ENCODE assay signal across 12 mouse cellular contexts in genomic region chr6:51654991-51655390, GRCm38 (mm10).
DNase-seq lines count a peak whose midpoint lies in the region; ATAC-seq and TF ChIP-seq lines count a peak whose summit lies in the region.
"Had no signal": no experiment of that assay in that cellular context is flagged by ENCODE, and none has a peak within 500 bp of the region (broad histone marks: within the 10 kb centered on the region; RNA-seq: fewer than 3 reads in every experiment).

No protein-coding gene starts in this region.

- peaks cover 0 to 2% of the 10 kb centered on the region in 2 experiments; a peak in 2 of 4 replicates for H3K4me1 ChIP-seq in liver, embryonic 14.5 days (replicated peaks; ENCODE audit: control insufficient read depth in 2 of 2, insufficient read depth in 2 of 2, low read length in 1 of 2)
- H3K4me1 ChIP-seq in forebrain, postnatal 0 days (ENCODE audit: insufficient read depth) = peaks cover 22% of the 10 kb centered on the region; the same call in 1 of the 2 replicates
- H3K4me1 ChIP-seq in neural tube, embryonic 15.5 days = peaks cover 23% of the 10 kb centered on the region
- H3K4me1 ChIP-seq: lung, embryonic 15.5 days had no signal

- H3K36me3 ChIP-seq in liver, embryonic 14.5 days (replicated peaks; ENCODE audit: control insufficient read depth, insufficient read depth, low read depth) = no peaks in the 10 kb centered on the region
- H3K36me3 ChIP-seq in forebrain, postnatal 0 days (ENCODE audit: insufficient read depth) = no peaks in the 10 kb centered on the region
- no peaks in the 10 kb centered on the region for H3K36me3 ChIP-seq in neural tube, embryonic 15.5 days
- H3K36me3 ChIP-seq: lung, embryonic 15.5 days had no signal

- no peaks in the 10 kb centered on the region for H3K27me3 ChIP-seq in liver, embryonic 14.5 days (ENCODE audit: control insufficient read depth, insufficient read depth, low read length)
- no peaks in the 10 kb centered on the region for H3K27me3 ChIP-seq in forebrain, postnatal 0 days (ENCODE audit: insufficient read depth, low read length)
- no peaks in the 10 kb centered on the region for H3K27me3 ChIP-seq in neural tube, embryonic 15.5 days (replicated peaks)
- H3K27me3 ChIP-seq: lung, embryonic 15.5 days had no signal

- peak; percentile 22 for DNase-seq in CD4-positive, CD25-positive, alpha-beta regulatory T cell, adult 2 months (ENCODE audit: low read depth, low spot score)
- no peak for DNase-seq in liver, embryonic 14.5 days (ENCODE audit: low read depth in 3 of 3, low spot score in 3 of 3)
- DNase-seq in liver (no peak), A20 (ENCODE audit: low read depth, low spot score) (peak; percentile 21)
- no peak for DNase-seq in forebrain, postnatal 0 days
- DNase-seq in adrenal gland, adult 2 months = no peak
- DNase-seq: cerebellum, adult 2 months; gastrocnemius, postnatal 36 days; kidney, adult 11 months had no signal

- H3K9me3 ChIP-seq in liver, embryonic 14.5 days (ENCODE audit: control insufficient read depth, low read length) = no peaks in the 10 kb centered on the region
- H3K9me3 ChIP-seq in forebrain, postnatal 0 days (ENCODE audit: low read length) = no peaks in the 10 kb centered on the region
- no peaks in the 10 kb centered on the region for H3K9me3 ChIP-seq in neural tube, embryonic 15.5 days (replicated peaks)
- H3K9me3 ChIP-seq: lung, embryonic 15.5 days had no signal

- no peak overlapping the region for H3K9ac ChIP-seq in liver, embryonic 14.5 days (replicated peaks)
- no peak overlapping the region for H3K9ac ChIP-seq in forebrain, postnatal 0 days
- H3K9ac ChIP-seq in neural tube, embryonic 15.5 days (replicated peaks) = no peak overlapping the region
- H3K9ac ChIP-seq: lung, embryonic 15.5 days had no signal

- H3K27ac ChIP-seq in liver, embryonic 14.5 days = no peak overlapping the region
- peak overlapping the region; percentile 83; the same call in 1 of the 2 replicates for H3K27ac ChIP-seq in forebrain, postnatal 0 days (ENCODE audit: low read depth, low read length)
- H3K27ac ChIP-seq in neural tube, embryonic 15.5 days (replicated peaks) = no peak overlapping the region
- H3K27ac ChIP-seq: lung, embryonic 15.5 days had no signal

- no peak for ATAC-seq in CD4-positive, CD25-positive, alpha-beta regulatory T cell, adult 4 months
- no peak for ATAC-seq in liver, embryonic 14.5 days (ENCODE audit: insufficient read depth)
- ATAC-seq in forebrain, postnatal 0 days = no peak
- ATAC-seq in neural tube, embryonic 15.5 days (ENCODE audit: low FRiP score) = no peak

- TF ChIP-seq CTCF in liver, embryonic 14.5 days (IDR thresholded peaks at IDR 0.05; ENCODE audit: low read depth) = peak; percentile 54
- peak; percentile 38 for TF ChIP-seq CTCF in forebrain, postnatal 0 days (IDR thresholded peaks at IDR 0.05; ENCODE audit: low read depth)

- H3K4me3 ChIP-seq in liver, embryonic 14.5 days (ENCODE audit: insufficient read depth in 1 of 2, low read depth in 2 of 2, low read length in 2 of 2) = no peak overlapping the region
- no peak overlapping the region for H3K4me3 ChIP-seq in forebrain, postnatal 0 days (ENCODE audit: low read depth, low read length)
- no peak overlapping the region for H3K4me3 ChIP-seq in neural tube, embryonic 15.5 days (replicated peaks)
- H3K4me3 ChIP-seq: lung, embryonic 15.5 days had no signal

- H3K4me2 ChIP-seq in liver, embryonic 14.5 days (ENCODE audit: low read depth) = no peak overlapping the region
- no peak overlapping the region for H3K4me2 ChIP-seq in forebrain, postnatal 0 days (ENCODE audit: low read depth)
- no peak overlapping the region for H3K4me2 ChIP-seq in neural tube, embryonic 15.5 days
- H3K4me2 ChIP-seq: lung, embryonic 15.5 days had no signal

- WGBS in liver, embryonic 14.5 days (ENCODE audit: insufficient replicate concordance) = 69% methylated on average over 4 of the region's 4 CpGs
- 96% methylated on average over 4 of the region's 4 CpGs for WGBS in forebrain, postnatal 0 days
- WGBS in neural tube, embryonic 15.5 days = 93% methylated on average over 4 of the region's 4 CpGs

- no peak for TF ChIP-seq EP300 in liver, embryonic 14.5 days (IDR thresholded peaks at IDR 0.05; ENCODE audit: low read depth)

Comparison
In these comparisons a context has a peak if more than half of its experiments do, and no peak if none do; other contexts are left out.
1. DNase-seq: peak in CD4-positive, CD25-positive, alpha-beta regulatory T cell, adult 2 months (single experiment) and A20 (single experiment); none in liver, embryonic 14.5 days (0 of 3), liver (single experiment), forebrain, postnatal 0 days (single experiment) and adrenal gland, adult 2 months (single experiment).